Comparison of ENCODE assay signal across 29 mouse cellular contexts in genomic region chr10:29736677-29737076, GRCm38 (mm10).
DNase-seq lines count a peak whose midpoint lies in the region; ATAC-seq lines count a peak whose summit lies in the region.
"Had no signal": no experiment of that assay in that cellular context is flagged by ENCODE, and none has a peak within 500 bp of the region (broad histone marks: within the 10 kb centered on the region; RNA-seq: fewer than 3 reads in every experiment).

No protein-coding gene starts in this region.

- no peak overlapping the region for H3K27ac ChIP-seq in embryonic facial prominence, embryonic 11.5 days (replicated peaks; ENCODE audit: low read depth, low read length)
- no peak overlapping the region for H3K27ac ChIP-seq in liver, embryonic 12.5 days
- H3K27ac ChIP-seq: embryonic facial prominence, embryonic 12.5 days; forebrain, embryonic 12.5 days; forebrain, embryonic 15.5 days; heart, embryonic 15.5 days; hindbrain, embryonic 14.5 days; hindbrain, postnatal 0 days had no signal

- H3K9me3 ChIP-seq in embryonic facial prominence, embryonic 11.5 days (replicated peaks; ENCODE audit: control insufficient read depth, low read length) = no peaks in the 10 kb centered on the region
- no peaks in the 10 kb centered on the region for H3K9me3 ChIP-seq in liver, embryonic 12.5 days (replicated peaks)
- H3K9me3 ChIP-seq: embryonic facial prominence, embryonic 12.5 days; forebrain, embryonic 12.5 days; forebrain, embryonic 15.5 days; G1E; heart, embryonic 12.5 days; heart, embryonic 15.5 days had no signal

- peak; percentile 9 for DNase-seq in embryo, embryonic 10.5 days (ENCODE audit: low spot score)
- DNase-seq in embryo, embryonic 10 days (ENCODE audit: low spot score) = no peak
- DNase-seq in embryonic facial prominence, embryonic 11.5 days (ENCODE audit: low spot score) = peak; percentile 71
- peak; percentile 68 for DNase-seq in hindlimb bud, embryonic 11.5 days (ENCODE audit: extremely low spot score, low read depth, low spot score)
- DNase-seq in MN1 (ENCODE audit: low spot score) = no peak
- DNase-seq in gastrocnemius, adult 8-10 months (ENCODE audit: low spot score in 2 of 2) = no peak
- DNase-seq: adrenal gland, adult 2 months; adrenal gland, postnatal 14 days; B cell, adult 2 months; cerebellum, adult 11 months; cerebellum, adult 2 months; cerebellum, adult 9-11 months; cerebellum, postnatal 25 days; gastrocnemius, postnatal 14 days; heart, adult 18-20 months; heart, postnatal 10 days; heart, postnatal 4 days had no signal

- no peaks in the 10 kb centered on the region for H3K36me3 ChIP-seq in embryonic facial prominence, embryonic 11.5 days (replicated peaks; ENCODE audit: control insufficient read depth, insufficient read depth, low read depth, low read length)
- no peaks in the 10 kb centered on the region for H3K36me3 ChIP-seq in liver, embryonic 12.5 days
- H3K36me3 ChIP-seq: embryonic facial prominence, embryonic 12.5 days; forebrain, embryonic 12.5 days; forebrain, embryonic 15.5 days; G1E; heart, embryonic 12.5 days; heart, embryonic 15.5 days had no signal

- H3K27me3 ChIP-seq in embryonic facial prominence, embryonic 11.5 days (ENCODE audit: control insufficient read depth, insufficient read depth, low read length) = no peaks in the 10 kb centered on the region
- H3K27me3 ChIP-seq in liver, embryonic 12.5 days (replicated peaks) = no peaks in the 10 kb centered on the region
- H3K27me3 ChIP-seq: CH12.LX; embryonic facial prominence, embryonic 12.5 days; forebrain, embryonic 12.5 days; forebrain, embryonic 15.5 days; heart, embryonic 12.5 days; heart, embryonic 15.5 days had no signal

- H3K4me1 ChIP-seq in embryonic facial prominence, embryonic 11.5 days (ENCODE audit: control insufficient read depth, insufficient read depth, low read length) = no peaks in the 10 kb centered on the region
- no peaks in the 10 kb centered on the region for H3K4me1 ChIP-seq in liver, embryonic 12.5 days
- H3K4me1 ChIP-seq: forebrain, embryonic 12.5 days; forebrain, embryonic 15.5 days; heart, embryonic 12.5 days; heart, embryonic 15.5 days had no signal

- H3K4me3 ChIP-seq in embryonic facial prominence, embryonic 11.5 days (ENCODE audit: low read depth, low read length) = no peak overlapping the region
- no peak overlapping the region for H3K4me3 ChIP-seq in liver, embryonic 12.5 days
- H3K4me3 ChIP-seq: embryonic facial prominence, embryonic 12.5 days; erythroblast, embryonic 14.5 days; forebrain, embryonic 12.5 days; forebrain, embryonic 15.5 days; heart, embryonic 12.5 days; heart, embryonic 15.5 days had no signal

- no peak for ATAC-seq in embryonic facial prominence, embryonic 11.5 days (replicated peaks; ENCODE audit: insufficient number of reproducible peaks, low FRiP score, low TSS enrichment, low read depth)
- no peak for ATAC-seq in liver, embryonic 12.5 days
- ATAC-seq: forebrain, embryonic 15.5 days; hindbrain, postnatal 0 days; intestine, postnatal 0 days had no signal

- H3K9ac ChIP-seq in embryonic facial prominence, embryonic 11.5 days (replicated peaks; ENCODE audit: low read length) = no peak overlapping the region
- H3K9ac ChIP-seq in liver, embryonic 12.5 days = no peak overlapping the region
- H3K9ac ChIP-seq: embryonic facial prominence, embryonic 12.5 days; forebrain, embryonic 12.5 days; forebrain, embryonic 15.5 days; heart, embryonic 12.5 days; heart, embryonic 15.5 days; hindbrain, embryonic 14.5 days had no signal

- no peak overlapping the region for H3K4me2 ChIP-seq in embryonic facial prominence, embryonic 11.5 days (ENCODE audit: low read depth, low read length)
- H3K4me2 ChIP-seq in liver, embryonic 12.5 days = no peak overlapping the region
- H3K4me2 ChIP-seq: embryonic facial prominence, embryonic 12.5 days; forebrain, embryonic 12.5 days; forebrain, embryonic 15.5 days; heart, embryonic 12.5 days; heart, embryonic 15.5 days; hindbrain, embryonic 14.5 days had no signal

- 41% methylated on average over 3 of the region's 3 CpGs for WGBS in embryonic facial prominence, embryonic 11.5 days
- 75% methylated on average over 3 of the region's 3 CpGs for WGBS in liver, embryonic 12.5 days (ENCODE audit: insufficient replicate concordance)

Comparison
In these comparisons a context has a peak if more than half of its experiments do, and no peak if none do; other contexts are left out.
1. DNase-seq: peak in embryo, embryonic 10.5 days (single experiment), embryonic facial prominence, embryonic 11.5 days (single experiment) and hindlimb bud, embryonic 11.5 days (single experiment); none in embryo, embryonic 10 days (single experiment), MN1 (single experiment) and gastrocnemius, adult 8-10 months (0 of 2).